ENCODE assay signal across 24 mouse cellular contexts in genomic region chr11:85729725-85730124, GRCm38 (mm10).
DNase-seq lines count a peak whose midpoint lies in the region; TF ChIP-seq lines count a peak whose summit lies in the region.
"Had no signal": no experiment of that assay in that cellular context is flagged by ENCODE, and none has a peak within 500 bp of the region (broad histone marks: within the 10 kb centered on the region; RNA-seq: fewer than 3 reads in every experiment).

No protein-coding gene starts in this region.

- no peak overlapping the region for H3K27ac ChIP-seq in thymus, adult 2 months (ENCODE audit: control insufficient read depth, insufficient read depth, low read length)
- H3K27ac ChIP-seq: forebrain, embryonic 15.5 days; hindbrain, embryonic 13.5 days; liver, embryonic 15.5 days; midbrain, embryonic 10.5 days; midbrain, embryonic 15.5 days; neural tube, embryonic 12.5 days had no signal

- no peak for TF ChIP-seq POLR2A in thymus, adult 2 months (IDR thresholded peaks at IDR 0.05; ENCODE audit: control insufficient read depth, extremely low read depth, insufficient read depth, low read length, poor library complexity)

- no peaks in the 10 kb centered on the region for H3K27me3 ChIP-seq in thymus, adult 2 months (ENCODE audit: control insufficient read depth, insufficient read depth, low read length)
- H3K27me3 ChIP-seq: hindbrain, embryonic 13.5 days; midbrain, embryonic 15.5 days; neural tube, embryonic 12.5 days had no signal

- H3K36me3 ChIP-seq in thymus, adult 2 months (ENCODE audit: control insufficient read depth, insufficient read depth, low read length), result no peaks in the 10 kb centered on the region
- H3K36me3 ChIP-seq: forebrain, embryonic 15.5 days; G1E; hindbrain, embryonic 13.5 days; liver, embryonic 15.5 days; midbrain, embryonic 10.5 days; midbrain, embryonic 15.5 days; neural tube, embryonic 12.5 days had no signal

- no peaks in the 10 kb centered on the region for H3K4me1 ChIP-seq in thymus, adult 2 months (replicated peaks; ENCODE audit: control insufficient read depth, insufficient read depth, low read length)
- H3K4me1 ChIP-seq: hindbrain, embryonic 13.5 days; liver, embryonic 15.5 days; neural tube, embryonic 12.5 days had no signal

- intact Hi-C loops in left cerebral cortex, postnatal 4 days (cut with DNase I), result no loop called here

- 82% methylated on average over 2 of the region's 2 CpGs for WGBS in thymus, adult 2 months

- no peak overlapping the region for H3K4me3 ChIP-seq in thymus, adult 2 months (ENCODE audit: control insufficient read depth, insufficient read depth, low read length)
- H3K4me3 ChIP-seq: forebrain, embryonic 15.5 days; hindbrain, embryonic 13.5 days; liver, embryonic 15.5 days; midbrain, embryonic 10.5 days; midbrain, embryonic 15.5 days; neural tube, embryonic 12.5 days had no signal

- no peak for TF ChIP-seq CTCF in thymus, adult 2 months (IDR thresholded peaks at IDR 0.05; ENCODE audit: borderline replicate concordance, control insufficient read depth, extremely low read depth, insufficient read depth, low read length, poor library complexity)

- peak; percentile 26 to 31 for DNase-seq in cerebellum, postnatal 14 days
- DNase-seq in cerebellum, adult 9-11 months, result no peak
- peak; percentile 29 for DNase-seq in left cerebral cortex, postnatal 4 days
- DNase-seq in left cerebral cortex, adult 8-10 months (ENCODE audit: low spot score in 2 of 2), result no peak
- DNase-seq in adipocyte (ENCODE audit: low spot score), result peak; percentile 34
- DNase-seq in gastrocnemius, postnatal 25 days, result peak; percentile 50
- no peak for DNase-seq in thymus, adult 2 months
- DNase-seq in T-cell, adult 2 months (ENCODE audit: low spot score), result no peak
- DNase-seq: adrenal gland, postnatal 14 days; cerebellum, adult 11-12 months; cerebellum, postnatal 36 days; heart, postnatal 4 days; kidney, adult 8-10 months; kidney, postnatal 10 days; layer of hippocampus, postnatal 36 days; lung, postnatal 14 days; right cerebral cortex, adult 18-20 months had no signal

Comparison
In these comparisons a context has a peak if more than half of its experiments do, and no peak if none do; other contexts are left out.
1. DNase-seq: peak in cerebellum, postnatal 14 days (2 of 2), left cerebral cortex, postnatal 4 days (single experiment), adipocyte (single experiment) and gastrocnemius, postnatal 25 days (single experiment); none in cerebellum, adult 9-11 months (single experiment), left cerebral cortex, adult 8-10 months (0 of 2), thymus, adult 2 months (single experiment) and T-cell, adult 2 months (single experiment).